Mouse (Mus musculus): Measurements from ENCODE around the gene Zfand4. TPM values are rescaled to one million over a fixed set of nuclear protein-coding genes. Genes with fewer than 3 reads are reported as not detected.

The Zfand4 gene
- polyA plus RNA-seq, 1 experiment = 157 TPM

DNA sequence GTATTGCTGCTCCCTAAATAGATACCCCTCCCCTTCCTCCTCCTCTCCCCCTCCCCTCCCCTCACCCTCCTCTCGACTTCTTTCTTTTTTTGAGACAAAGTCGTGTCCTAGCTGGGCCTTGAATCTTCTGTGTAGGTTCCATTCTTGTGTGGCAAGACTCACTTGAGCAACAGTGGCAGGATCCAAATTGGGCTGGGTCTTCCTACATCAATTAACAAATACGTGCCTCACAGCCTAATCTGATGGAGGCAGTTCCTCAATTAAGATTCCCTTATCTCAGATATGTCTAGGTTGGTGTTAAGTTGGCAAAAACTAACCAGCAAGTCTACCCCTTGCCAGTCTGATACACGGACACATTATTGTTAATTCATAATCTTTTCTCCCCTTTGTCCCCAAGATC is 11.7 kb downstream of the Zfand4 start:
- no peaks in the 10 kb centered on the region for H3K4me1 ChIP-seq (ENCODE audit: control insufficient read depth, insufficient read depth, low read length)
- no peak overlapping the region for H3K4me3 ChIP-seq (ENCODE audit: control insufficient read depth, low read depth, low read length)
- TF ChIP-seq CTCF (IDR thresholded peaks at IDR 0.05; ENCODE audit: control insufficient read depth, insufficient read depth, insufficient replicate concordance, low read depth, low read length) (no peak), POLR2A (IDR thresholded peaks at IDR 0.05; ENCODE audit: control insufficient read depth, low read depth, low read length) (no peak)
- no peaks in the 10 kb centered on the region for H3K27me3 ChIP-seq (ENCODE audit: control insufficient read depth, insufficient read depth, low read length)
- no peak overlapping the region for H3K27ac ChIP-seq (ENCODE audit: control insufficient read depth, insufficient read depth, low read depth, low read length)
- H3K36me3 ChIP-seq (ENCODE audit: control insufficient read depth, insufficient read depth, low read length) = no peaks in the 10 kb centered on the region; the same call in 1 of the 2 replicates

GRCm38 (mm10) chr6:116278679-116279317 is 14.8 kb downstream of the Zfand4 start:
- Histone ChIP-seq H3K4me3 (ENCODE audit: control insufficient read depth, low read depth, low read length) (no peak overlapping the region), H3K27ac (ENCODE audit: control insufficient read depth, insufficient read depth, low read depth, low read length) (no peak overlapping the region), H3K27me3 (ENCODE audit: control insufficient read depth, insufficient read depth, low read length) (no peaks in the 10 kb centered on the region), H3K36me3 (ENCODE audit: control insufficient read depth, insufficient read depth, low read length) (no peaks in the 10 kb centered on the region; the same call in 1 of the 2 replicates), H3K4me1 (ENCODE audit: control insufficient read depth, insufficient read depth, low read length) (no peaks in the 10 kb centered on the region)
- TF ChIP-seq CTCF (IDR thresholded peaks at IDR 0.05; ENCODE audit: control insufficient read depth, insufficient read depth, insufficient replicate concordance, low read depth, low read length) = no peak
- TF ChIP-seq POLR2A (IDR thresholded peaks at IDR 0.05; ENCODE audit: control insufficient read depth, low read depth, low read length) = no peak

DNA sequence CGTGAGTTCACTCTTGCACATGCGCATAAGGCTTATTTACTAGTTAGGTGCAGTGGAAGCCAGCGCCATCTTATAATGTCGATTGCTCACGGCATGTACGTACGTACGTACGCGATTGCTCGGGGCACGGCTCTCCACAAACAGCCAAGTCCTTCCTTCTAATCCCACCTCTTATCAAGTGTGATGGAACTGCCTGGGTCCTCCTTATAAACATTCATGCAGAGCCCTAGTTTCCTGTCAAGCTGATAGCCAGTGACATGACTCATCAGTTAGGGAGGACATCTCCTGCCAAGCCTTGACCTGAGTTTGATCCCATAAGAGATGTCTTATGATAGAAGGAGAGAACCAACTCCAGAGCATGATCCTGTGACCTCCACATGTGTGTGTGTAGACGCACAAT is 17.0 kb downstream of the Zfand4 start:
- Histone ChIP-seq H3K4me1 (ENCODE audit: control insufficient read depth, insufficient read depth, low read length) (no peaks in the 10 kb centered on the region), H3K4me3 (ENCODE audit: control insufficient read depth, low read depth, low read length) (no peak overlapping the region), H3K36me3 (ENCODE audit: control insufficient read depth, insufficient read depth, low read length) (no peaks in the 10 kb centered on the region; the same call in 1 of the 2 replicates), H3K27ac (ENCODE audit: control insufficient read depth, insufficient read depth, low read depth, low read length) (no peak overlapping the region), H3K27me3 (ENCODE audit: control insufficient read depth, insufficient read depth, low read length) (no peaks in the 10 kb centered on the region)
- no peak for TF ChIP-seq POLR2A (IDR thresholded peaks at IDR 0.05; ENCODE audit: control insufficient read depth, low read depth, low read length)
- no peak for TF ChIP-seq CTCF (IDR thresholded peaks at IDR 0.05; ENCODE audit: control insufficient read depth, insufficient read depth, insufficient replicate concordance, low read depth, low read length)

DNA sequence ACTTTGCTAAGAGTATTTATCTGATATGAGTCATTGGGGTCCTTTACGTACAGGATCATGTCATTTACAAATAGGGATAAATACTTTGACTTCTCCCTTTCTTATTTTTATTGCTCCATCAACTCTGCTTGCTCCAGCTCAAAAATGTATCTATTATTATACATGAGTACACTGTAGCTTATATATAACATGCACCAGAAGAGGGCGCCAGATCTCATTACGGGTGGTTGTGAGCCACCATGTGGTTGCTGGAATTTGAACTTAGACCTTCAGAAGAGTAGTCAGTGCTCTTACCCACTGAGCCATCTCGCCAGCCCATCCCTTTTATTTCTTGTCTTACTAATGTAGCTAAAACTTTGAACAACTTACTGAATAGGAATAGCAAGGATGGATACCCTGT is 18.5 kb downstream of the Zfand4 start:
- Histone ChIP-seq H3K4me3 (ENCODE audit: control insufficient read depth, low read depth, low read length) (no peak overlapping the region), H3K27me3 (ENCODE audit: control insufficient read depth, insufficient read depth, low read length) (no peaks in the 10 kb centered on the region), H3K27ac (ENCODE audit: control insufficient read depth, insufficient read depth, low read depth, low read length) (no peak overlapping the region), H3K36me3 (ENCODE audit: control insufficient read depth, insufficient read depth, low read length) (no peaks in the 10 kb centered on the region; the same call in 1 of the 2 replicates), H3K4me1 (ENCODE audit: control insufficient read depth, insufficient read depth, low read length) (no peaks in the 10 kb centered on the region)
- TF ChIP-seq POLR2A (IDR thresholded peaks at IDR 0.05; ENCODE audit: control insufficient read depth, low read depth, low read length) (no peak), CTCF (IDR thresholded peaks at IDR 0.05; ENCODE audit: control insufficient read depth, insufficient read depth, insufficient replicate concordance, low read depth, low read length) (no peak)

- Histone ChIP-seq H3K4me1 (ENCODE audit: control insufficient read depth, insufficient read depth, low read length) (no peaks in the 10 kb centered on the region), H3K4me3 (ENCODE audit: control insufficient read depth, low read depth, low read length) (no peak overlapping the region), H3K36me3 (ENCODE audit: control insufficient read depth, insufficient read depth, low read length) (no peaks in the 10 kb centered on the region; the same call in 1 of the 2 replicates), H3K27me3 (ENCODE audit: control insufficient read depth, insufficient read depth, low read length) (no peaks in the 10 kb centered on the region), H3K27ac (ENCODE audit: control insufficient read depth, insufficient read depth, low read depth, low read length) (no peak overlapping the region)
- TF ChIP-seq POLR2A (IDR thresholded peaks at IDR 0.05; ENCODE audit: control insufficient read depth, low read depth, low read length) (no peak), CTCF (IDR thresholded peaks at IDR 0.05; ENCODE audit: control insufficient read depth, insufficient read depth, insufficient replicate concordance, low read depth, low read length) (no peak)
These were observed 19.3 kb downstream of the Zfand4 start for GRCm38 (mm10) chr6:116283280-116283679.

- H3K4me1 ChIP-seq (ENCODE audit: control insufficient read depth, insufficient read depth, low read length) = no peaks in the 10 kb centered on the region
- no peak; the same call in 1 of the 2 replicates for TF ChIP-seq POLR2A (IDR thresholded peaks at IDR 0.05; ENCODE audit: control insufficient read depth, low read depth, low read length)
- no peak for TF ChIP-seq CTCF (IDR thresholded peaks at IDR 0.05; ENCODE audit: control insufficient read depth, insufficient read depth, insufficient replicate concordance, low read depth, low read length)
- no peak overlapping the region for H3K27ac ChIP-seq (ENCODE audit: control insufficient read depth, insufficient read depth, low read depth, low read length)
- H3K4me3 ChIP-seq (ENCODE audit: control insufficient read depth, low read depth, low read length) = no peak overlapping the region
- peaks cover 1% of the 10 kb centered on the region for H3K36me3 ChIP-seq (ENCODE audit: control insufficient read depth, insufficient read depth, low read length)
- no peaks in the 10 kb centered on the region for H3K27me3 ChIP-seq (ENCODE audit: control insufficient read depth, insufficient read depth, low read length)
These were observed 22.3 kb downstream of the Zfand4 start for GRCm38 (mm10) chr6:116286321-116286720.

DNA sequence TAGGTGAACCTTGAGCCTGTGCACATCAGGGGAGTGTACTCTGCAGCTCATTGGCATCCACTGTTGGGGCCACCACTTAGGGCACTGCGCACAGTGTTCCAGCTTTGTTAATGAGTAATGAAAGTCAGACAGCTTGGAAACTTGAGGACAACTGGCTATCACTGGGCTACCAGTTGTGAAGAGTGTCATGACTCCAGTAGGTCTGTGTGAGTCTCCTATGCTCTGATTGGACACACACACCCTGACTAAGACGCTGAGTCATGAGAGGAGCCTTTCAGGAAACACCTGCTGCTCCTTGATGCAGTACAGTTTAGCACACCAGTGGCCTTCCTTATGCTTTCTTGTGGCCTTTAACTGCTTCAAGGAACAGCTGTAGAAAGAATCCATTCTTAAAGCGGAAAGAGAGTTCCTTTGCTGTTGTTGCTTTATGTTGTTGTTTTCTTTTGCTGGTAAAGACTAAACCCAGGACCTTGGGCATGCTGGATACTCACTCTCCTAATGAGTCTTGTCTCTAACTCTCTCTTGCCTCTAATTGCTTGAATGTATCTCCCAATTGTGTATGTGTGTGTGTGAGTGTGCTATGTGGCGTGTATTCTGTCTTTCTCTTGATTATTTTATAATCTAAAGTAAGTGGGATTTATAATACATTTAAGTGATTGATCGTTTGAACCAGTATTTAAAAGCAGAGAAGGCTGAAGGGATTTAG is 23.0 kb downstream of the Zfand4 start:
- H3K4me1 ChIP-seq (ENCODE audit: control insufficient read depth, insufficient read depth, low read length) = no peaks in the 10 kb centered on the region
- no peaks in the 10 kb centered on the region for H3K27me3 ChIP-seq (ENCODE audit: control insufficient read depth, insufficient read depth, low read length)
- no peak for TF ChIP-seq POLR2A (IDR thresholded peaks at IDR 0.05; ENCODE audit: control insufficient read depth, low read depth, low read length)
- peaks cover 3% of the 10 kb centered on the region for H3K36me3 ChIP-seq (ENCODE audit: control insufficient read depth, insufficient read depth, low read length)
- H3K4me3 ChIP-seq (ENCODE audit: control insufficient read depth, low read depth, low read length) = peak overlapping the region; percentile 21; the same call in 1 of the 2 replicates
- H3K27ac ChIP-seq (ENCODE audit: control insufficient read depth, insufficient read depth, low read depth, low read length) = no peak overlapping the region

Data from testis, adult 2 months (tissue).